Mouse (Mus musculus): ENCODE measurements around the gene Prm1.

Prm1 gene

GRCm38 (mm10) chr16:10782377-10783151, 23.1 kb downstream of the Prm1 start:
- ATAC-seq (ENCODE audit: low TSS enrichment), result no peak

DNA sequence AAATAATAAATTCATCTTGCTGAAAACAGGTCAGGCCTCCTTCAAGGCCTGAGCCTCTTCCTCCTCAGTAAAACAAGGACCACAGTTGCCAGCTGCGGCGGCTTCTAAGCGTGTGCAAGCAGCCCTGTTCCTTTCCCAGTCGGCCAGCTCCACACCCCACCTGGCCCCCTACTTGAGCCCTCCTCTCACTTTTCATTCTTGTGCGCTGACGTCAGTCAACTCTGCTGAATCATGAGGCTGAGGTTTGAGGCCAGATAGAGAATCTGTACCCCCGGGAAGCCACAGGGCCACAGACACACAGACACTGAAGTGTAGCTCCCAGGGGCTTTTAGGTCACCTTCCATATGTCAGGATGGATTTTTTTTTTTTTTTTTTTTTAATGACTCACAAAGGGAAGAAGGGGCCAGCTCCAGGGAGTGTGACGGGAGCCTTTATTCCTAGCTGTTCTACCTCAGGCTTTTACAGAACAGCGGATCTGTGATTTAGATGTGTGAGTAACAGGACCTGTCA, 23.7 kb downstream of the Prm1 start:
- no peak for ATAC-seq (ENCODE audit: low TSS enrichment)

GRCm38 (mm10) chr16:10780631-10781120, 25.0 kb downstream of the Prm1 start:
- ATAC-seq (ENCODE audit: low TSS enrichment), result no peak

- ATAC-seq (ENCODE audit: low TSS enrichment), result no peak
Observed at GRCm38 (mm10) chr16:10777579-10778160, 28.0 kb downstream of the Prm1 start.

GRCm38 (mm10) chr16:10776322-10776721, 29.3 kb downstream of the Prm1 start:
- no peak for ATAC-seq (ENCODE audit: low TSS enrichment)

DNA sequence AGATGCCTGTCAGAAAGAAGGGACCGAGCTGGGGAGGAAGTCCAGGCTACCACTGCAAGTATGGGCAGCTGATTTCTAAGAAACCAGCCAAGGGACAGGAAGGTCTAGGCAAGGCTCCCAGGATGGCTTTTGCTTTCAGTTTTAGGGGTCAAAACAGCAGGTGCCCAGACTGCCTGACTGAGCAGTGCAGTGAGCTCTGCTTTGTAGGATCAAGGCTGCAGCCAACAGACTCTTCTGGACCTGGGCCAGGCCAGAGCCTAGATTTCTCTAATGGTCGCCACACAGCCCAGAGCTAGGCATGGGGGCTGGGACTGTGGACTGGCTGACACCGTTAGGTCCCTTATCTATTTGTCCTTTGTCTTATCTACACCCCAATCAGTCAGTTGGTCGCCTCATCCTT, 30.9 kb downstream of the Prm1 start:
- ATAC-seq (ENCODE audit: low TSS enrichment), result no peak

GRCm38 (mm10) chr16:10773543-10773942, 32.1 kb downstream of the Prm1 start:
- no peak for ATAC-seq (ENCODE audit: low TSS enrichment)

- ATAC-seq (ENCODE audit: low TSS enrichment), result no peak
Observed at GRCm38 (mm10) chr16:10771769-10772510, 33.7 kb downstream of the Prm1 start.

- ATAC-seq (ENCODE audit: low TSS enrichment), result no peak
Observed at GRCm38 (mm10) chr16:10770531-10771325, 34.9 kb downstream of the Prm1 start.

DNA sequence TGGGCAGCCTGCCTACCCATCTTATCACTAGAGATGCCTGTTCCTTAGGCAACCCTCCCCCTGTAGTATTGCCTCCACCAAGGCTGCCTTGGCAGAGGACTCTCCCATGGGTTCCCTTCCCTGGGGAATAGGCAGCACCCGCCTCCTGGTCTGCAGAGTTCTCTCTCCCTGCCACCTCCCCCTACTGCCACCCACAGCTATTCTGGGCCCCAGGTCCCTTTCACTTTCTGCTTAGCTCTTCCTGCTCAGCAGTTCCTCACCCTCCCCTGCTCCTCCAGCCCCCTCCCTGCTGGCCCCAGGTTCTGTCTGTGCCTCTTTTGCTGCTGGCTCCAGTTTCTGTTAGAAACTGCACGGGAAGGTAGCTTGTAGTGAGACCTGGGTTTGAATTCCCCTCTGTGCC, 36.0 kb downstream of the Prm1 start:
- peak; percentile 97 for ATAC-seq (ENCODE audit: low TSS enrichment)

- ATAC-seq (ENCODE audit: low TSS enrichment), result no peak
Observed at GRCm38 (mm10) chr16:10768821-10769220, 36.8 kb downstream of the Prm1 start.

DNA sequence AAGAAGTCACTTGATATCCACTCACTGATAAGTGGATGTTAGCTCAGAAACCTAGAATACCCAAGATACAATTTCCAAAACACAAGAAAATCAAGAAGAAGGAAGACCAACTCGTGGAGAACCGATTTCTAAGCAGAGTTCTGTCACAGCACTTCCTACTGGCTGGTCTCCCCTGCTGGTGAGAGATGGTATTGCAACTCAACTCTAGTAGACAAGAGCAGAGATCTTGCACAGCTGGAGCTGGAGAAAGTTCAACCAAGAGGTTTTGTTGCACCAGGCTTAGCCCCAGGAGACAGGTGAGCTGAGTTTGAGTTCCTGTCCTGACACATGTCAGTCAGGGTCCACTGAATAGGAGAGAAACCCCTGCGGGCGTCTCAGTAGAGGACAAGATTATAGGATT, 38.5 kb downstream of the Prm1 start:
- peak; percentile 57 for ATAC-seq (ENCODE audit: low TSS enrichment)

DNA sequence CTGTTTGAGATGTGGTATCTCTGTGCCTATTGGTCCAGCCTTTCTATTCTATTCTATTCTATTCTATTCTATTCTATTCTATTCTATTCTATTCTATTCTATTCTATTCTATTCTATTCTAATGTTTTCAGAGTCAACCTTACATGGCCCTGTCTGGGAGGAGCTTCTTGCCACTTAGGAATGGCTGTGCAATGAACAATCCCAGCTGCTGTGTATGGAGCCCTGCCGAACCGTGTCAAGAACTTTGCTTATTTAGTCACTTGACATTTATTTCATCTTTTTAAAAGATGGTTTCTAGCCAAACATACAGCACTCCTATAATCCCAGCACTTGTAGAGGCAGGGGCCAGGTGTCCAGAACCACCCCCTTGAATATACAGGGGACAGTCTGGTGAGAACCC, 41.3 kb downstream of the Prm1 start:
- no peak for ATAC-seq (ENCODE audit: low TSS enrichment)

DNA sequence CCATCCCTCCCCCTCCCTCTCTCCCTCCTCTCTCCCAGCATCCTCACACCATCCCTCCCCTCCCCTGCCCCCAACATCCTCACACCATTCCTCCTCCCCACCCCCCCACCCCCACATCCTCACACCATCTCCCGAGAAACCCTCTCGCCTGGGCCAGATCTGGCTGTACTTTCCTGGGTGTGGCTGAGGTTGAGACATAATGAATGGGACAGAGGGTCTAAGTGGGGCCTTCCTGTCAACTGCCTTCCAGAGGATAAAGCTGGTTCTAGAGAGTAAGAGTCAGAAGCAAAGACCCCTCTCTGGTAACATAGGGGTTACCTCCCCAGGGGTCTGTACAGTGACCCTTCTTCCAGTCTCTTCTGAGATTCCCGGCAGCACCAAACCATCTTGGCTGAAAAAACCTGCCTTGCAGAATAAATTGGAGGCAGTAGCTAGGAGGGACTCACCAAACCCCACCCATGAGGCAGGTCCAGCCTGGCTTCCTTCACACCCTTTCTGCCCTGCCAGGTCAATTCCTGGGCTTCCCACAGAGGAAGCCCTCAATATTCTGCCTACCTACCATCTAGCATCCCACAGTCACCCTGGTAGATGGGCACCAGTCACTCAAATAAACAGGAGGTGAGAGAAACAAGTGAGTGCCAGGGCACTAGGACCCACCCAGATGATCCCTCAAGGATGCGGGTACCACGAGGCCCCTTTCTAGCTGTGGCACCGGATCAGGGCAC, 41.9 kb downstream of the Prm1 start:
- no peak for ATAC-seq (ENCODE audit: low TSS enrichment)

DNA sequence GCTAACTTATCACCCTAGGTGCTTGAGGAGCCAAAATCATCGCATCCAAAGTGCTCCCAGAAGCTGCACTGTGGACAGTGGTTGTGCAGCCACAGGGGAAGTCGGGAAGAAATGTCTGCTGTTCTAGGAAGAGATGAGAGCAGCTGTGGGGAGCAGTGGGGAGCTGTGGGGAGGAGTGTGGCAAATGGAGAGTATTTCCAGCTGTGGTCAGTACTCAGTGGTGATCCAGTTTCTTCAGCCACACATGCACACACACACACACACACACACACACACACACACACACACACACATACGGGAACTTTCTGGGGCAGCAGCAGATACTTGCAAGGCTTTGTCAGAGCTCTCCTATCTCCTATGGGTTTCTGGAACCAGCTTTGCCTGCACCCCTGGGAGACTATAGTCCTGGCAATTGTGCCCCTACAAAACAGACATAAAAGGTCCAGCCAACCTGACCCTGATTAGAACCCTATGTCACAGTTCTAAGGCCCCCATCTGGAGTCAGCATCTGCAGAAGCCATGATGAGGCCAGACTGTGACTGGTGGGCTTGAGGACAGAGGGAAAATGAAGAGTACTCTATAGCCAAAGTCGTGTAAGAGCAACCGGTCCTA, 43.0 kb downstream of the Prm1 start:
- no peak for ATAC-seq (ENCODE audit: low TSS enrichment)

GRCm38 (mm10) chr16:10761182-10761581, 44.5 kb downstream of the Prm1 start:
- ATAC-seq (ENCODE audit: low TSS enrichment), result no peak

- no peak for ATAC-seq (ENCODE audit: low TSS enrichment)
Observed at GRCm38 (mm10) chr16:10756168-10756567, 49.5 kb downstream of the Prm1 start.

DNA sequence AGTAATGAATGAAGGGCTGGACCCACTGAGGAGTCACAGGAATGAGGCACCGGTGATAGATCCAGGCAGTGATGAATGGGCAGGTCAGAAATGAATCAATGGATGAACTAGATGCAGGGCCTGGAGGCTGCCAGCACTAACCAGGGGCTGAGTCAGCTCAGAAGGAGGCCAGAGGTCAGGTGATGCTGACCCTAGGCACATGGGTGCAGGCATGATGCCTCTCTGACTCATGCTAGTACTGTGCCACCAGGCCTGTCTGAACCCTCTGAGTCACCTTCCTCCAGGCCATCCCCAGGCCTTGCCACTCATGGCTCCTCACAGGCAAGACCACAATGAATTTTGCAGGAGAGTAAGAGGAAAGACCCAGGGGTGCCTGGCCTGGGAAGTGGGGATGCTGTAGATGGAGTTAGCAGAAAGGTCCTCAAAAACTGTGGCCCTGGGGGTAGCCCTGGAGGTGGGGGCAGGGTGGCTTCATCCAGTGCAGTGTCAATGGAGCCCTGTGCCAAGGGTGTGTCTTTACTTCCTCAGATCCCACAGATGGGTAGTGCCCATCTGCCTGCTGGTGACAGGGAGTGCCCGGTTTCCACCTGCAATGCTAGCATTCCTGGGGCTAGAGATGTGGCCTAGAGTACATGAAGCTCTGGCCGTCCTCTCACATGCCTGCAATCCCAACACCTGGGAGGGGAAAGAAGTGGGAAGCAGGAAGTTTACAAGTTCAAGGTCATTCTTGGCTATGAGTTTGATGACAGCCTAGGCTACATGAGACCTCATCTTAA, 50.9 kb downstream of the Prm1 start:
- no peak for ATAC-seq (ENCODE audit: low TSS enrichment)

GRCm38 (mm10) chr16:10749824-10750223, 55.8 kb downstream of the Prm1 start:
- peak; percentile 60 for ATAC-seq (ENCODE audit: low TSS enrichment)

DNA sequence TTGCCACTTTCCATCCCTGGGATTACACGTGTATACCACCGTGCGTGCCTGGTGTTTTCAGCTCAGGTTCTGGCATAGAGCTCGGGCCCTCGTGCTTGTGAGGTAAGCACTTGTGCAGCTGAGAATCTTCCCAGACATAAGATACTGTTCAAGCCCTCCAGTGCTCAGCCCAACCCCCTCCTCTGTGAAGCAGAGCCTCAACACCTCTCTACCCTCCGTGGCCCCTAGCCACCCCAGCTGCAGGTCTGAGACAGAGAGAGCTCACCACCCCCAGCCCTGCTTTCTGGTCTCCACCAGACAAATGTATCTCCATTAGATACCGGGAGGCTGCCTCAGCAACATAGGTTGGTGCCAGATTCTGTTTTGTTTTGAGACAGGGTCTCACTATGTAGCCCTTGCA, 56.4 kb downstream of the Prm1 start:
- ATAC-seq (ENCODE audit: low TSS enrichment), result no peak
